Comparison of ENCODE assay signal across 20 mouse cellular contexts in the genomic region with DNA sequence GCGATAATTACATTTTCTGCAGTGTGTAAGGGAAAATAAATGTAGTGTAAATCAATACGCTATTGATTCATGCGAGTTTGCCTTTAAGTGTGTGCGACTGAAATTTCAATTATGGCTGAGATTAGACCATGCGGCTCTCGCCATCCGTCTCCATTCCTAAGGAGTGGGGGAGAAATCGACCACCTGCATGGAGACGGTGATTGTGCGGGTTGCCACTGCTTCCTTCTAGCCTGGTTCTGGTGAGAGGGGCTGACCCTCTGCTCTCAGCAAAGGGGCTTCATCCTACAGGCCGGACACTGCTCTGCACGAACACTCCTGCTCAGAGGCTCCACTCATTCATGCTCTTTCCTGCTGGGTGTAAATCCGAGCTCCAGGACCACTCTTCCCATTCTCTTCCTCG. TPM values are rescaled to one million over a fixed set of nuclear protein-coding genes. Genes with fewer than 3 reads are reported as not detected.
A peak's percentile ranks its signal among the peaks of the same experiment; 100 is the strongest.
DNase-seq lines count a peak whose midpoint lies in the region; ATAC-seq lines count a peak whose summit lies in the region.
"Had no signal": no experiment of that assay in that cellular context is flagged by ENCODE, and none has a peak within 500 bp of the region (broad histone marks: within the 10 kb centered on the region; RNA-seq: fewer than 3 reads in every experiment).

No protein-coding gene starts in this region.

- no peaks in the 10 kb centered on the region for H3K27me3 ChIP-seq in kidney, embryonic 15.5 days
- no peaks in the 10 kb centered on the region for H3K27me3 ChIP-seq in kidney, embryonic 16.5 days (ENCODE audit: insufficient read depth, low read length)
- H3K27me3 ChIP-seq in hindbrain, embryonic 14.5 days (ENCODE audit: control insufficient read depth, insufficient read depth, low read length): no peaks in the 10 kb centered on the region
- H3K27me3 ChIP-seq in midbrain, embryonic 15.5 days (replicated peaks): no peaks in the 10 kb centered on the region

- H3K9ac ChIP-seq in kidney, embryonic 15.5 days: no peak overlapping the region
- H3K9ac ChIP-seq in kidney, embryonic 16.5 days (replicated peaks; ENCODE audit: low read length): no peak overlapping the region
- H3K9ac ChIP-seq in hindbrain, embryonic 14.5 days: no peak overlapping the region
- H3K9ac ChIP-seq in midbrain, embryonic 15.5 days: no peak overlapping the region
- H3K9ac ChIP-seq: forebrain, postnatal 0 days; liver, postnatal 0 days had no signal

- peaks cover 12% of the 10 kb centered on the region; the same call in 1 of the 2 replicates for H3K4me1 ChIP-seq in kidney, embryonic 15.5 days
- no peaks in the 10 kb centered on the region for H3K4me1 ChIP-seq in kidney, embryonic 16.5 days (ENCODE audit: insufficient read depth, low read length)
- H3K4me1 ChIP-seq in hindbrain, embryonic 14.5 days (replicated peaks; ENCODE audit: control insufficient read depth, insufficient read depth, low read length): no peaks in the 10 kb centered on the region
- no peaks in the 10 kb centered on the region for H3K4me1 ChIP-seq in midbrain, embryonic 15.5 days

- H3K9me3 ChIP-seq in kidney, embryonic 15.5 days (replicated peaks): no peaks in the 10 kb centered on the region
- no peaks in the 10 kb centered on the region for H3K9me3 ChIP-seq in kidney, embryonic 16.5 days (ENCODE audit: low read length)
- H3K9me3 ChIP-seq in hindbrain, embryonic 14.5 days (ENCODE audit: control insufficient read depth, low read length): no peaks in the 10 kb centered on the region
- no peaks in the 10 kb centered on the region for H3K9me3 ChIP-seq in midbrain, embryonic 15.5 days

- DNase-seq in hindbrain, embryonic 14.5 days (ENCODE audit: low spot score): no peak
- DNase-seq in thymus, postnatal 25 days: no peak
- no peak for DNase-seq in embryo, embryonic 11 days
- DNase-seq in retina, postnatal 1 day: no peak
- DNase-seq: cerebellum, adult 8-10 months; forebrain, postnatal 0 days; heart, postnatal 10 days; kidney, adult 18-20 months; kidney, postnatal 14 days; layer of hippocampus, postnatal 36 days; liver; liver, postnatal 0 days; lung, postnatal 10 days; thymus, postnatal 4 days had no signal

- 72% methylated on average over 14 of the region's 14 CpGs for WGBS in kidney, embryonic 15.5 days
- WGBS in kidney, embryonic 16.5 days: 67% methylated on average over 14 of the region's 14 CpGs
- 58% methylated on average over 14 of the region's 14 CpGs for WGBS in hindbrain, embryonic 14.5 days
- WGBS in midbrain, embryonic 15.5 days: 66% methylated on average over 14 of the region's 14 CpGs

- no peak overlapping the region for H3K4me2 ChIP-seq in kidney, embryonic 15.5 days
- no peak overlapping the region for H3K4me2 ChIP-seq in kidney, embryonic 16.5 days (replicated peaks; ENCODE audit: low read depth, low read length)
- no peak overlapping the region for H3K4me2 ChIP-seq in hindbrain, embryonic 14.5 days (replicated peaks)
- H3K4me2 ChIP-seq in midbrain, embryonic 15.5 days: no peak overlapping the region
- H3K4me2 ChIP-seq: heart, embryonic 11.5 days had no signal

- no peak overlapping the region for H3K4me3 ChIP-seq in kidney, embryonic 15.5 days (replicated peaks)
- no peak overlapping the region for H3K4me3 ChIP-seq in kidney, embryonic 16.5 days (ENCODE audit: low read length)
- H3K4me3 ChIP-seq in hindbrain, embryonic 14.5 days (replicated peaks; ENCODE audit: low read length): no peak overlapping the region
- no peak overlapping the region for H3K4me3 ChIP-seq in midbrain, embryonic 15.5 days
- H3K4me3 ChIP-seq: layer of hippocampus, adult 2 months had no signal

- 0 out of 2 replicates have a peak, but pooled peaks have one; percentile 13 for ATAC-seq in kidney, embryonic 15.5 days (replicated peaks; ENCODE audit: low FRiP score)
- no peak for ATAC-seq in kidney, embryonic 16.5 days (ENCODE audit: low FRiP score, low TSS enrichment)
- ATAC-seq in hindbrain, embryonic 14.5 days (ENCODE audit: low FRiP score): peak; percentile 46; the same call in 1 of the 2 replicates
- peak; percentile 64 for ATAC-seq in midbrain, embryonic 15.5 days (replicated peaks)
- ATAC-seq: forebrain, postnatal 0 days; liver, postnatal 0 days had no signal

- H3K27ac ChIP-seq in kidney, embryonic 15.5 days: no peak overlapping the region
- H3K27ac ChIP-seq in kidney, embryonic 16.5 days (ENCODE audit: low read length): no peak overlapping the region
- H3K27ac ChIP-seq in hindbrain, embryonic 14.5 days: 0 out of 2 replicates have a peak overlapping the region, but pooled peaks have one; percentile 28
- no peak overlapping the region for H3K27ac ChIP-seq in midbrain, embryonic 15.5 days
- H3K27ac ChIP-seq: layer of hippocampus, adult 2 months had no signal

- no peaks in the 10 kb centered on the region for H3K36me3 ChIP-seq in kidney, embryonic 15.5 days
- H3K36me3 ChIP-seq in kidney, embryonic 16.5 days (ENCODE audit: insufficient read depth, low read length): no peaks in the 10 kb centered on the region
- H3K36me3 ChIP-seq in hindbrain, embryonic 14.5 days (replicated peaks; ENCODE audit: control insufficient read depth, insufficient read depth): no peaks in the 10 kb centered on the region
- H3K36me3 ChIP-seq in midbrain, embryonic 15.5 days (replicated peaks): no peaks in the 10 kb centered on the region

RNA-seq across cellular contexts. Expression of gene Capn13, which starts 58.0 kb away (rescaled TPM):
- polyA plus RNA-seq in kidney, embryonic 15.5 days (2015; fragmentation: Nextera tagmentation; extraction: Ambion mirVana): 0.39 TPM in 1 of 2 replicates, not detected in the other
- polyA plus RNA-seq in kidney, embryonic 16.5 days (2015; fragmentation: Nextera tagmentation; extraction: Ambion mirVana): 0.21 and 0.63 TPM in 2 replicates
- 0.12 TPM in 1 of 2 replicates, not detected in the other for polyA plus RNA-seq in hindbrain, embryonic 14.5 days (2014; fragmentation: Nextera tagmentation; extraction: Ambion mirVana)
- polyA plus RNA-seq in midbrain, embryonic 15.5 days (2015; fragmentation: Nextera tagmentation; extraction: Ambion mirVana): 0.06 TPM in 1 of 2 replicates, not detected in the other
- polyA plus RNA-seq: C2C12; forebrain, postnatal 0 days; heart, embryonic 11.5 days; liver, postnatal 0 days had no signal
